Comparison of ENCODE assay signal across 9 mouse cellular contexts in the genomic region with DNA sequence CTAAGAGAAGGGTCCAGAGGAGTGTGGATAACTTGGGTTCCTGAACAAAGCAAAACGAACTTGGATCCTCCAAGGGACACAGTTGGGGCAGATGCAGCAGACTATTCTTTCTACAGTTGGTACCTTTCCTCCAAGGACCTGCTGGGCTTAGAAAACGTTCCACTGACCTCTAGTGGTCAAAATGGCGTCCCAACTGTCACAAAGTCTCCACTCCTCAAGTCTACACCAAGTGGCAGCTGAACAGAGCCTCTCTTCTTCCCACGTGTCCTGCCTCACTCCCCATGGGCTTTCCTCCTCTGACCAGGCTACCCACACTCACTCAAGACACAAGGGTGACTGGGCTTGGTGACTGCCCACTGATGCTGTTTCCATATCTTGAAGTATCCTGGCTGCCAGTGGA.
DNase-seq lines count a peak whose midpoint lies in the region; ATAC-seq and TF ChIP-seq lines count a peak whose summit lies in the region.
"Had no signal": no experiment of that assay in that cellular context is flagged by ENCODE, and none has a peak within 500 bp of the region (broad histone marks: within the 10 kb centered on the region; RNA-seq: fewer than 3 reads in every experiment).

No protein-coding gene starts in this region.

- no peak for TF ChIP-seq POLR2A in liver, adult 2 months (IDR thresholded peaks at IDR 0.05; ENCODE audit: extremely low read depth, insufficient read depth, low read length)

- no peak overlapping the region for H3K9ac ChIP-seq in neural tube, embryonic 15.5 days (replicated peaks)
- no peak overlapping the region for H3K9ac ChIP-seq in liver, adult 2 months (ENCODE audit: low read depth, low read length)
- H3K9ac ChIP-seq: hindbrain, embryonic 15.5 days had no signal

- DNase-seq in cerebellum, adult 9-10 months, result peak; percentile 14
- DNase-seq in cerebellum, postnatal 36 days, result no peak
- peak; percentile 45 for DNase-seq in neural tube, embryonic 10.5 days (ENCODE audit: extremely low spot score, low spot score)
- DNase-seq in embryo, embryonic 11.5 days (ENCODE audit: low read depth, low spot score), result peak; percentile 52
- DNase-seq in liver, adult 2 months (ENCODE audit: extremely low read depth, low read depth, low spot score), result no peak
- DNase-seq in retina, embryonic 14.5 days (ENCODE audit: low spot score), result peak; percentile 73
- no peak for DNase-seq in urinary bladder, postnatal 25 days (ENCODE audit: low spot score)

- no peak overlapping the region for H3K4me2 ChIP-seq in neural tube, embryonic 15.5 days
- H3K4me2 ChIP-seq: hindbrain, embryonic 15.5 days had no signal

- whole genome bisulfite sequencing in neural tube, embryonic 15.5 days, result 9% methylated on average over 4 of the region's 4 CpGs
- WGBS in liver, adult 2 months, result 14% methylated on average over 4 of the region's 4 CpGs

- no peaks in the 10 kb centered on the region for H3K79me2 ChIP-seq in liver, adult 2 months (ENCODE audit: control insufficient read depth, insufficient read depth, low read length)

- no peaks in the 10 kb centered on the region for H3K27me3 ChIP-seq in neural tube, embryonic 15.5 days (replicated peaks)
- H3K27me3 ChIP-seq in liver, adult 2 months (ENCODE audit: control insufficient read depth, insufficient read depth, low read length), result no peaks in the 10 kb centered on the region
- H3K27me3 ChIP-seq: hindbrain, embryonic 15.5 days had no signal

- no peak for ATAC-seq in neural tube, embryonic 15.5 days (ENCODE audit: low FRiP score)

- no peak overlapping the region for H3K27ac ChIP-seq in neural tube, embryonic 15.5 days (replicated peaks)
- H3K27ac ChIP-seq in liver, adult 2 months (replicated peaks; ENCODE audit: insufficient read depth, low read depth, low read length), result no peak overlapping the region
- H3K27ac ChIP-seq: hindbrain, embryonic 15.5 days had no signal

- peaks cover 12% of the 10 kb centered on the region for H3K4me1 ChIP-seq in neural tube, embryonic 15.5 days
- H3K4me1 ChIP-seq in liver, adult 2 months (ENCODE audit: control insufficient read depth, insufficient read depth, low read length), result no peaks in the 10 kb centered on the region

- TF ChIP-seq CTCF in liver, adult 2 months (IDR thresholded peaks at IDR 0.05; ENCODE audit: low read depth, low read length), result peak; percentile 31; the same call in 1 of the 2 replicates

- no peaks in the 10 kb centered on the region for H3K9me3 ChIP-seq in neural tube, embryonic 15.5 days (replicated peaks)
- H3K9me3 ChIP-seq: hindbrain, embryonic 15.5 days had no signal

- no peak overlapping the region for H3K4me3 ChIP-seq in neural tube, embryonic 15.5 days (replicated peaks)
- H3K4me3 ChIP-seq in liver, adult 2 months (ENCODE audit: insufficient read depth, low read depth, low read length), result no peak overlapping the region
- H3K4me3 ChIP-seq: hindbrain, embryonic 15.5 days had no signal

- no peaks in the 10 kb centered on the region for H3K36me3 ChIP-seq in neural tube, embryonic 15.5 days
- H3K36me3 ChIP-seq in liver, adult 2 months (ENCODE audit: control insufficient read depth, insufficient read depth, low read length), result no peaks in the 10 kb centered on the region
- H3K36me3 ChIP-seq: hindbrain, embryonic 15.5 days had no signal

Comparison
In these comparisons a context has a peak if more than half of its experiments do, and no peak if none do; other contexts are left out.
1. DNase-seq: peak in cerebellum, adult 9-10 months (single experiment), neural tube, embryonic 10.5 days (single experiment), embryo, embryonic 11.5 days (single experiment) and retina, embryonic 14.5 days (single experiment); none in cerebellum, postnatal 36 days (0 of 2), liver, adult 2 months (single experiment) and urinary bladder, postnatal 25 days (single experiment).